Mouse (Mus musculus) bone marrow macrophage, adult 2 months (primary cell): Measurements from ENCODE around the gene 1700008O03Rik.

Source experiments
- CTCF ChIP-seq: IDR thresholded peaks from 2 replicates; pipeline ENCODE4 v1.5.1; 2012; ENCODE audit warnings: low read depth, mild to moderate bottlenecking, low read length, moderate library complexity
- POLR2A ChIP-seq: IDR thresholded peaks from 2 replicates; pipeline ENCODE4 v1.6.1; 2012; ENCODE audit warnings: mild to moderate bottlenecking, low read depth, low read length, borderline replicate concordance

GRCm38 (mm10) chr7:44385720-44386119, at the start of gene 1700008O03Rik:
- TF ChIP-seq CTCF, result no peak
- TF ChIP-seq POLR2A, result no peak
